Mouse (Mus musculus): Measurements from ENCODE around the gene Mcrs1. TPM values are rescaled to one million over a fixed set of nuclear protein-coding genes. Genes with fewer than 3 reads are reported as not detected.

The Mcrs1 gene
- total and polyA plus RNA-seq, 3 experiments: 124 to 131 TPM; not detected in 1

- Histone ChIP-seq H3K27ac (ENCODE audit: control insufficient read depth, low read depth, low read length) (no peak overlapping the region), H3K27me3 (ENCODE audit: control insufficient read depth in 1 of 2, insufficient read depth in 2 of 2, low read length in 2 of 2) (peaks cover 0 to 2% of the 10 kb centered on the region in 2 experiments; a peak in 1 of 4 replicates), H3K9me3 (replicated peaks; ENCODE audit: insufficient read depth, low read length) (no peaks in the 10 kb centered on the region), H3K4me1 (ENCODE audit: control insufficient read depth in 1 of 2, insufficient read depth in 2 of 2, low read length in 2 of 2) (peaks cover 0 to 2% of the 10 kb centered on the region in 2 experiments; a peak in 2 of 4 replicates), H3K4me3 (ENCODE audit: control insufficient read depth in 1 of 2, insufficient read depth in 1 of 2, low read depth in 2 of 2, low read length in 2 of 2) (no peak overlapping the region), H3K79me2 (ENCODE audit: control insufficient read depth, insufficient read depth, low read length, poor library complexity) (no peaks in the 10 kb centered on the region), H3K9ac (ENCODE audit: control insufficient read depth, low read depth, low read length, poor library complexity, severe bottlenecking) (0 out of 2 replicates have a peak overlapping the region, but pooled peaks have one; percentile 4), H3K36me3 (ENCODE audit: control insufficient read depth in 1 of 2, insufficient read depth in 2 of 2, low read length in 2 of 2) (peaks cover 0 to under 1% of the 10 kb centered on the region in 2 experiments; a peak in 1 of 4 replicates)
- peak; percentile 90 for DNase-seq (ENCODE audit: low read depth, low spot score)
- no peak for TF ChIP-seq RCOR1 (IDR thresholded peaks at IDR 0.05; ENCODE audit: low read depth, low read length)
- TF ChIP-seq POLR2A (IDR thresholded peaks at IDR 0.05; ENCODE audit: control insufficient read depth in 1 of 2, insufficient read depth in 1 of 2, low read depth in 1 of 2, low read length in 2 of 2, poor library complexity in 1 of 2): no peak
- no peak for TF ChIP-seq MYC (IDR thresholded peaks at IDR 0.05; ENCODE audit: low read depth, low read length)
- TF ChIP-seq ZNF384 (IDR thresholded peaks at IDR 0.05; ENCODE audit: low read depth, low read length): 0 out of 2 replicates have a peak, but pooled peaks have one; percentile 14
- no peak; the same call in 1 of the 2 replicates for TF ChIP-seq SIN3A (IDR thresholded peaks at IDR 0.05; ENCODE audit: low read length)
- no peak for TF ChIP-seq MEF2A (IDR thresholded peaks at IDR 0.05; ENCODE audit: extremely low read depth, insufficient replicate concordance, low read depth, low read length, poor library complexity, severe bottlenecking)
- TF ChIP-seq ELF1 (IDR thresholded peaks at IDR 0.05; ENCODE audit: low read depth, low read length): peak; percentile 40; the same call in 1 of the 2 replicates
- no peak for TF ChIP-seq POLR2AphosphoS2 (IDR thresholded peaks at IDR 0.05; ENCODE audit: low read length)
- TF ChIP-seq E2F4 (IDR thresholded peaks at IDR 0.05; ENCODE audit: borderline replicate concordance, low read depth, low read length): no peak
- TF ChIP-seq GABPA (IDR thresholded peaks at IDR 0.05; ENCODE audit: low read depth, low read length): no peak
- TF ChIP-seq MAX (IDR thresholded peaks at IDR 0.05; ENCODE audit: low read length): no peak
- TF ChIP-seq MAZ (IDR thresholded peaks at IDR 0.05; ENCODE audit: low read depth, low read length): no peak; the same call in 1 of the 2 replicates
- TF ChIP-seq POLR2AphosphoS5 (IDR thresholded peaks at IDR 0.05; ENCODE audit: borderline replicate concordance, low read depth, low read length): no peak
- no peak for TF ChIP-seq HCFC1 (IDR thresholded peaks at IDR 0.05; ENCODE audit: low read depth, low read length)
- no peak for TF ChIP-seq TAL1 (IDR thresholded peaks at IDR 0.05; ENCODE audit: low read length)
- peak; percentile 87 for TF ChIP-seq SMC3 (IDR thresholded peaks at IDR 0.05; ENCODE audit: low read depth, low read length)
- TF ChIP-seq USF2 (IDR thresholded peaks at IDR 0.05; ENCODE audit: borderline replicate concordance in 1 of 2, insufficient read depth in 1 of 2, low read depth in 1 of 2, low read length in 2 of 2): no peak
- no peak for TF ChIP-seq ZKSCAN1 (IDR thresholded peaks at IDR 0.05; ENCODE audit: low read depth, low read length)
- no peak for TF ChIP-seq MYB (IDR thresholded peaks at IDR 0.05; ENCODE audit: low read depth, low read length)
- TF ChIP-seq KAT2A (conservative IDR thresholded peaks at IDR 0.05; ENCODE audit: low read depth, low read length): no peak
- TF ChIP-seq CHD2 (IDR thresholded peaks at IDR 0.05; ENCODE audit: low read length): no peak
- no peak for TF ChIP-seq CHD1 (IDR thresholded peaks at IDR 0.05; ENCODE audit: low read depth, low read length)
- TF ChIP-seq MXI1 (IDR thresholded peaks at IDR 0.05; ENCODE audit: low read depth, low read length): no peak
- no peak for TF ChIP-seq TCF12 (IDR thresholded peaks at IDR 0.05; ENCODE audit: low read depth, low read length)
- TF ChIP-seq CTCF (IDR thresholded peaks at IDR 0.05 in 2 of 3, conservative IDR thresholded peaks at IDR 0.05 in 1 of 3; ENCODE audit: control insufficient read depth in 1 of 3, insufficient read depth in 1 of 3, low read depth in 2 of 3, low read length in 3 of 3, poor library complexity in 1 of 3, severe bottlenecking in 1 of 3): peak; percentile 86 to 93 (median 87)
- no peak for TF ChIP-seq ETS1 (IDR thresholded peaks at IDR 0.05; ENCODE audit: low read depth, low read length)
- TF ChIP-seq ZMIZ1 (IDR thresholded peaks at IDR 0.05; ENCODE audit: low read depth, low read length): no peak
- TF ChIP-seq TBP (IDR thresholded peaks at IDR 0.05; ENCODE audit: low read depth, low read length): no peak
- peak; percentile 77; the same call in 1 of the 2 replicates for TF ChIP-seq ZC3H11A (IDR thresholded peaks at IDR 0.05; ENCODE audit: low read depth, low read length)
- TF ChIP-seq GATA1 (IDR thresholded peaks at IDR 0.05; ENCODE audit: low read depth, low read length): no peak
- TF ChIP-seq JUND (IDR thresholded peaks at IDR 0.05; ENCODE audit: low read depth, low read length): no peak
- peak; percentile 91 for TF ChIP-seq RAD21 (IDR thresholded peaks at IDR 0.05; ENCODE audit: low read depth, low read length)
- no peak for TF ChIP-seq MAFK (IDR thresholded peaks at IDR 0.05; ENCODE audit: borderline replicate concordance, low read depth, low read length)
- no peak for TF ChIP-seq UBTF (IDR thresholded peaks at IDR 0.05; ENCODE audit: borderline replicate concordance, insufficient read depth, low read depth, low read length)
- TF ChIP-seq USF1 (IDR thresholded peaks at IDR 0.05; ENCODE audit: low read depth, low read length): no peak
- no peak for TF ChIP-seq EP300 (IDR thresholded peaks at IDR 0.05; ENCODE audit: low read depth in 1 of 2, low read length in 2 of 2)
- TF ChIP-seq NELFE (IDR thresholded peaks at IDR 0.05; ENCODE audit: low read depth, low read length): no peak
- no peak for TF ChIP-seq BHLHE40 (IDR thresholded peaks at IDR 0.05; ENCODE audit: borderline replicate concordance, low read depth, low read length)
These were observed 13.9 kb upstream of the Mcrs1 start for GRCm38 (mm10) chr15:99265679-99266078.

Measured in MEL (cell line).